Mouse (Mus musculus): ENCODE measurements around the gene Ptpdc1. TPM values are rescaled to one million over a fixed set of nuclear protein-coding genes. Genes with fewer than 3 reads are reported as not detected.
A peak's percentile ranks its signal among the peaks of the same experiment; 100 is the strongest.

Gene Ptpdc1
- polyA plus RNA-seq, 1 experiment from 2014 or later: 10.7 TPM

DNA sequence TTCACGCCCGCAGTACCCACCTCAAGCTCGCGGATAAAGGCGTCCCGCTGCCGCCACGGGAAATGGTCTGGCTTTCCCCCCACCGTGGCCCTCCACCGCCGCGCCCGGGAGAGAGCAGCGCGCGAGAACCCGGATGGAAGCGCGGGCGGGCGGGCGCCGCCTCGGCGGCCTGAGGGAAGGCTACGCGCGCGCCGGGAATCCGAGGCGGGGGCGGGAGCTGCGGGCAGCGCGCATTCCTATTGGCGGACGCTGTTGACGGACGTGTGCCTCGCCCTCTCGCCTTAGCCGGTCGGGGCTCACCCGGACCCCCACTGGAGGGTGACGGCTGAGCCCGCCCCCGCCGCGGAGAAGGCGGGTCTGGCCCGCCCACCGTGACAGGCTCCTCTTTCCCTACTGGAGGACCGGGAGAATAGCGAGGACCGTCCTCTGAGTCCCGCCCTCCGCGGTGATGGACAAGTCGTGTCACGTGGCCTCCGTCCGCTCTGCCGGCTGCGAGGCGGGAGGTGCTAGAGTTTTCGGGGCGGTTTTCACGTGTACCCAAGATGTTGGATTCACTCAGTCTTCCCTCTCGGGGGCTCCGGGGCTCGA, 79.0 kb downstream of the Ptpdc1 start:
- 0 out of 2 replicates have a peak, but pooled peaks have one; percentile 19 for TF ChIP-seq CTCF (IDR thresholded peaks at IDR 0.05; ENCODE audit: low read depth)
- H3K4me2 ChIP-seq (ENCODE audit: low read length): peak overlapping the region; percentile 56
- peak overlapping the region; percentile 99 for H3K9ac ChIP-seq (ENCODE audit: low read depth, low read length)
- 0% methylated on average over 61 of the region's 72 CpGs for WGBS
- H3K27ac ChIP-seq: peak overlapping the region; percentile 99
- DNase-seq (ENCODE audit: low spot score) (peak; percentile 98), ATAC-seq (replicated peaks; ENCODE audit: low FRiP score, low read depth) (peak; percentile 97)
- no peaks in the 10 kb centered on the region for H3K36me3 ChIP-seq (ENCODE audit: insufficient read depth, low read length)
- no peaks in the 10 kb centered on the region for H3K27me3 ChIP-seq (ENCODE audit: insufficient read depth, low read length)
- no peaks in the 10 kb centered on the region for H3K9me3 ChIP-seq (replicated peaks; ENCODE audit: low read length)
- H3K4me1 ChIP-seq (replicated peaks; ENCODE audit: insufficient read depth, low read length): peaks cover 7% of the 10 kb centered on the region; the same call in 1 of the 2 replicates
- peak overlapping the region; percentile 97 for H3K4me3 ChIP-seq (replicated peaks; ENCODE audit: low read depth, low read length)

DNA sequence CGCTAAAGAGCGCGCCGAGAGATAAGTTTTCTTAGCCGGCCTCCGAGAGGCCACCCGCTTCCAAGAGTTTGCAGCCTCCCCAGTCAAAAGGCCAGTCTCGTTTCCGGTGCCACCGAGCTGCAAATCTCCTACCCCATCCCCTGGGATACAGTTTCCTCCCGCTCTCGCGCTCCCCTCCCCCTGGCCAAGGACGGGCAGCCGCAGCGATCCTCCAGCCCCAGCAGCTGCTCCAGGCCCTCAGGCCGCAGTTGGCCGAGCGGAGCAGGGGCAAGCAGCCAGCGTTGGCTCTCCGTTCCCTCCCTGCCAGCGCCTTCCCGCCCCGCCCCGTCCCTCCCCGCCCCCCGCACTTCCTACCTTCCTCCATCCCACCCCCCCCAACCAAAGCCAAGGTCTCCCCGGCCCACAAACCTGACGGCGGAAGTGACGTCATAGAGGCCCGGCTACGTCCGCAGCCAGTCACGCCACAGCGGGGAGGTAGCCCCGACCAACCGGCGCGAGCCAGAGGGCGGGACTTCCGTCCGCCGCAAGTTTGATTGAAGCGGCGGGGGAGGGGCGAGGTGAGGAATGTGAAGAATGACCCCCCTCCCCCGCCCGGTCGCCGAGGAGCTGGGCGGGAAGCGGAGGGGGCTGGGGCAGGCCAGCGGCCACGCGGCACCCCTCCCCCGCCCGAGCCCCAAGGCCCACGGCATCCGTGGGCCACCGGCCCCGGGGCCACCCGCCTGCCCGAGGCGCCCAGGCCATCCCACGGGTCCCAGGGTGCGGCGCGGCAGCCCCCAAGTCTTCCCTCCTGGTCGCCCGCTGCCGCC, 79.8 kb downstream of the Ptpdc1 start:
- no peaks in the 10 kb centered on the region for H3K9me3 ChIP-seq (replicated peaks; ENCODE audit: low read length)
- peaks cover 9% of the 10 kb centered on the region; the same call in 1 of the 2 replicates for H3K4me1 ChIP-seq (replicated peaks; ENCODE audit: insufficient read depth, low read length)
- ATAC-seq (replicated peaks; ENCODE audit: low FRiP score, low read depth) (peak; percentile 91), DNase-seq (ENCODE audit: low spot score) (peak; percentile 98)
- peak overlapping the region; percentile 59 for H3K4me2 ChIP-seq (ENCODE audit: low read length)
- H3K27me3 ChIP-seq (ENCODE audit: insufficient read depth, low read length): no peaks in the 10 kb centered on the region
- peak overlapping the region; percentile 99 for H3K27ac ChIP-seq
- under 1% methylated on average over 60 of the region's 72 CpGs for whole genome bisulfite sequencing
- H3K9ac ChIP-seq (ENCODE audit: low read depth, low read length): peak overlapping the region; percentile 99
- TF ChIP-seq CTCF (IDR thresholded peaks at IDR 0.05; ENCODE audit: low read depth): no peak
- H3K4me3 ChIP-seq (replicated peaks; ENCODE audit: low read depth, low read length): peak overlapping the region; percentile 97
- no peaks in the 10 kb centered on the region for H3K36me3 ChIP-seq (ENCODE audit: insufficient read depth, low read length)

DNA sequence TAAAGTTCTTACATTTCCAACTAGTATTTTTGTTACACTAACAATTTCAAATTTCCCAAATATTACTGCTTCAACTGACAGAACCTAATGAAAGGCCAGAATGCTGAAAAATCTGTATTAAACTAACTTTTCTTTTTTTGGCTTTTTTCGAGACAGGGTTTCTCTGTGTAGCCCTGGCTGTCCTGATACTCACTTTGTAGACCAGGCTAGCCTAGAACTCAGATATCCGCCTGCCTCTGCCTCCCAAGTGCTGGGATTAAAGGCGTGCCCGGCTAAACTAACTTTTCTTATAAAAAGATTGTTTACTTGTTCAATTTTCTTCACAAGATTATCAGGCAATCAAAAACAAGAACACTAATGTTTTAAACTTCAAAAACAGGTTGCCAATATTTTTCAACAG, 80.6 kb downstream of the Ptpdc1 start:
- H3K4me2 ChIP-seq (ENCODE audit: low read length): peak overlapping the region; percentile 59
- DNase-seq (ENCODE audit: low spot score): no peak
- no peaks in the 10 kb centered on the region for H3K36me3 ChIP-seq (ENCODE audit: insufficient read depth, low read length)
- WGBS: 30% methylated on average over 4 of the region's 4 CpGs
- no peaks in the 10 kb centered on the region for H3K9me3 ChIP-seq (replicated peaks; ENCODE audit: low read length)
- H3K27me3 ChIP-seq (ENCODE audit: insufficient read depth, low read length): no peaks in the 10 kb centered on the region
- peaks cover 16% of the 10 kb centered on the region; the same call in 1 of the 2 replicates for H3K4me1 ChIP-seq (replicated peaks; ENCODE audit: insufficient read depth, low read length)
- H3K27ac ChIP-seq: peak overlapping the region; percentile 93; the same call in 1 of the 2 replicates
- H3K4me3 ChIP-seq (replicated peaks; ENCODE audit: low read depth, low read length): peak overlapping the region; percentile 97
- ATAC-seq (replicated peaks; ENCODE audit: low FRiP score, low read depth): no peak
- H3K9ac ChIP-seq (ENCODE audit: low read depth, low read length): peak overlapping the region; percentile 82
- no peak for TF ChIP-seq CTCF (IDR thresholded peaks at IDR 0.05; ENCODE audit: low read depth)

DNA sequence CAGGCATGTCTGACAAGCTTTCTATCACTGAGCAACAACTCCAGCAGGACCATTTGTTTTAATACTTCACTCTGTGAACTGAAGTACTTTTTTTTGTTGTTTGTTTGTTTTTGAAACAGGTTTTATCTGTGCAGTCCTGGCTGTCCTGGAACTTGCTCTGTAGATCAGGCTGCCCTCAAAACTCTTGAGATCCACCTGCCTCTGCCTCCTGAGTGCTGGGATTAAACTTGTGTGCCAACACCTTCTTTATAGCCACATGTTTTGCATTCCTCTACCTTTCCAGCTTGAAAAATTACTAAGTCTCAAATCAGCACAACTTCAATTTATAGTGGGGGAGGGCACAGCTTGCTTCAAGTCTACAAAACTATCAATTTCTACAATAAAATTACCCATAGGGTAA, 81.1 kb downstream of the Ptpdc1 start:
- H3K9ac ChIP-seq (ENCODE audit: low read depth, low read length): no peak overlapping the region
- ATAC-seq (replicated peaks; ENCODE audit: low FRiP score, low read depth): no peak
- H3K4me3 ChIP-seq (replicated peaks; ENCODE audit: low read depth, low read length): peak overlapping the region; percentile 97
- no peaks in the 10 kb centered on the region for H3K36me3 ChIP-seq (ENCODE audit: insufficient read depth, low read length)
- peaks cover 16% of the 10 kb centered on the region for H3K4me1 ChIP-seq (replicated peaks; ENCODE audit: insufficient read depth, low read length)
- H3K27ac ChIP-seq: no peak overlapping the region
- no peaks in the 10 kb centered on the region for H3K9me3 ChIP-seq (replicated peaks; ENCODE audit: low read length)
- TF ChIP-seq CTCF (IDR thresholded peaks at IDR 0.05; ENCODE audit: low read depth): no peak
- DNase-seq (ENCODE audit: low spot score): no peak
- H3K27me3 ChIP-seq (ENCODE audit: insufficient read depth, low read length): no peaks in the 10 kb centered on the region
- peak overlapping the region; percentile 59 for H3K4me2 ChIP-seq (ENCODE audit: low read length)

DNA sequence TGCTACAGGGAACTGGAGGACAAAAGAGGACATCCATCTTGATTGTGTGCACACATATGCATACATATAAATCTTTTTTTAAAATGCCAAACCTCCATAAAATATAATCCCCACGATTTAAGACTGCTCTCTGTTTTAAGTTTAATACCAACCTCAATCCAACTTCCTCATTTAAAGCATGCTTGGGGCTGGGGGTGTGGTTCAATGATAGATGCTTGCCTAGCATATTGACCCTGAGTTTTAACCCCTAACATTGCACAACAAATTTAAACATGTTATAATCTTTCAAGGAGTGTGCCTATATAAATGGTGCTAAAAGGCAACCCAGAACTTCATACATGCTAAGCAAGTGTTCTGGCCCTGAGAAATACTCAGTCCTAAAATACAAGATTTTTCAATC, 85.0 kb downstream of the Ptpdc1 start:
- TF ChIP-seq CTCF (IDR thresholded peaks at IDR 0.05; ENCODE audit: low read depth): no peak
- Histone ChIP-seq H3K9ac (ENCODE audit: low read depth, low read length) (no peak overlapping the region), H3K36me3 (ENCODE audit: insufficient read depth, low read length) (0 out of 2 replicates have a peak, but pooled peaks cover under 1% of the 10 kb centered on the region), H3K4me1 (replicated peaks; ENCODE audit: insufficient read depth, low read length) (peaks cover 16% of the 10 kb centered on the region), H3K27ac (no peak overlapping the region), H3K27me3 (ENCODE audit: insufficient read depth, low read length) (no peaks in the 10 kb centered on the region), H3K4me3 (replicated peaks; ENCODE audit: low read depth, low read length) (no peak overlapping the region), H3K9me3 (replicated peaks; ENCODE audit: low read length) (no peaks in the 10 kb centered on the region), H3K4me2 (ENCODE audit: low read length) (peak overlapping the region; percentile 23)
- DNase-seq (ENCODE audit: low spot score): no peak
- no peak for ATAC-seq (replicated peaks; ENCODE audit: low FRiP score, low read depth)
- WGBS: 31% methylated on average over 1 of the region's 1 CpGs

DNA sequence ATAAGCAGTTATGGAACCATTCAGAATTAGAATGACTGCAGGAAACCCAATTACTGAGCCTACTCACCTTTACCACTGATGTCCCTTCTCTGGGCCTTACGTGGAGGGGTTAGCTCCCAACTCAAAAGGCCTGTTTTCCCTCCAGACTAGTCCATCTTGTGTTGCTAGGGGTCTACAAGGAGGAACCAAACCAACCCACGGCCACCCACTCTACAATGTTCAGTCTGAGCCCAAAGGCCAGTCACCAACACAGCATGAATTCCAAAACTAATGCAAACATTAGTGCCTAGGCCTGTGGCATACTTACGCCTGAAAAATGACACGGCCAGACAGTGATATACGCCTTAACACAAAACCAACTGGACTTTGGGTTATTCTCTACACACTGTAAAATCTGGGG, 92.0 kb downstream of the Ptpdc1 start:
- Histone ChIP-seq H3K9ac (ENCODE audit: low read depth, low read length) (no peak overlapping the region), H3K4me2 (ENCODE audit: low read length) (no peak overlapping the region), H3K4me1 (replicated peaks; ENCODE audit: insufficient read depth, low read length) (no peaks in the 10 kb centered on the region), H3K4me3 (replicated peaks; ENCODE audit: low read depth, low read length) (no peak overlapping the region), H3K9me3 (replicated peaks; ENCODE audit: low read length) (no peaks in the 10 kb centered on the region), H3K36me3 (ENCODE audit: insufficient read depth, low read length) (0 out of 2 replicates have a peak, but pooled peaks cover 3% of the 10 kb centered on the region), H3K27me3 (ENCODE audit: insufficient read depth, low read length) (no peaks in the 10 kb centered on the region), H3K27ac (no peak overlapping the region)
- WGBS: 89% methylated on average over 5 of the region's 5 CpGs
- no peak for DNase-seq (ENCODE audit: low spot score)
- ATAC-seq (replicated peaks; ENCODE audit: low FRiP score, low read depth): peak; percentile 27; the same call in 1 of the 2 replicates
- TF ChIP-seq CTCF (IDR thresholded peaks at IDR 0.05; ENCODE audit: low read depth): no peak
